Mouse (Mus musculus): ENCODE measurements at regions not wholly inside any gene's neighbourhood (a gene's known extent, or its start where the extent isn't known, plus 50 kb on each side); places are given as distances from the start of the nearest gene placed in this dataset.

DNA sequence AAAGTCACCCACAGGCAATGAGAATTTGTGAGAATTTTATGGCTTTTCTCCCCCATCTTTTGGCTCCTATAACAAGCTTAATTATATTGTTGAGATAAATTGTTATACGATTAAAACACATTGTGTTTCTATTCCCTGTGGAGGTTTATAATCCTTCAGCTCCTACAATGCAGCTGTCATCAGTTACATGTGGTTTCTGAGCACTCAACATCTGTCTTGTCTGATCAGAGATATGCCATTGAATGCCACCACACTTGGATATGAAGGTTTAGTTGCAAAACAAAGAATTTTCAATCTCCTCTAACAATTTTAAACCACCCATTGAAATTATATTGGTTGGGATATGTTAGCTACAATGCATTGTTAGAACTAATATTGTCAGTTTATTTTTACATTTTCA is 338.7 kb upstream of the Tnp1 start:
- TF ChIP-seq CTCF (IDR thresholded peaks at IDR 0.05), result no peak
- no peak for TF ChIP-seq EP300 (IDR thresholded peaks at IDR 0.05)
